Mouse (Mus musculus) small intestine, adult 2 months (tissue): ENCODE results near the gene Pik3c2g. TPM values are rescaled to one million over a fixed set of nuclear protein-coding genes. Genes with fewer than 3 reads are reported as not detected.

ENCODE experiments used
- H3K27ac ChIP-seq: fragments of 200-500 bp; 2 replicates; pipeline ENCODE4 v1.5.1; 2012; ENCODE audit warnings: low read depth, low read length, control low read depth, inconsistent platforms; ENCODE audit not compliant: insufficient read depth
- H3K27me3 ChIP-seq: fragments of 200-500 bp; 2 replicates; pipeline ENCODE4 v1.6.1; 2012; ENCODE audit warnings: mild to moderate bottlenecking, moderate library complexity, low read length, inconsistent platforms; ENCODE audit not compliant: control insufficient read depth, insufficient read depth
- H3K36me3 ChIP-seq: fragments of 200-500 bp; 2 replicates; pipeline ENCODE4 v1.6.1; 2012; ENCODE audit warnings: mild to moderate bottlenecking, low read length, control low read depth, inconsistent platforms; ENCODE audit not compliant: control insufficient read depth, insufficient read depth
- H3K4me1 ChIP-seq: fragments of 200-500 bp; 2 replicates; pipeline ENCODE4 v1.6.1; 2012; ENCODE audit warnings: low read length, inconsistent platforms, mixed read lengths; ENCODE audit not compliant: control insufficient read depth, insufficient read depth, insufficient read length
- H3K4me3 ChIP-seq: fragments of 200-500 bp; 2 replicates; pipeline ENCODE4 v1.5.1; 2012; ENCODE audit warnings: low read depth, mild to moderate bottlenecking, control low read depth, inconsistent platforms, low read length, moderate library complexity
- CTCF ChIP-seq: fragments of 200-500 bp; IDR thresholded peaks from 2 replicates; pipeline ENCODE4 v1.5.1; 2012; ENCODE audit warnings: low read depth, mild to moderate bottlenecking, control low read depth, inconsistent platforms, low read length, moderate library complexity, mixed read lengths; ENCODE audit not compliant: insufficient replicate concordance, insufficient read length; ENCODE audit errors: extremely low read depth
- POLR2A ChIP-seq: fragments of 200-500 bp; IDR thresholded peaks from 2 replicates; pipeline ENCODE4 v1.6.1; 2012; ENCODE audit warnings: low read depth, mild to moderate bottlenecking, control low read depth, inconsistent platforms, low read length, moderate library complexity
- WGBS: fragments of 180-500 bp; shearing (Covaris S2); methylation state at CpG from one replicate; pipeline ENCODE4 v1.1.7; 2018; 5-methylcytosine and 5-hydroxymethylcytosine counted together
- polyA plus RNA-seq: library from polyadenylated mRNA; depleted of rRNA; stranded (reverse); fragments of >200 nt; gene quantifications from 2 replicates; pipeline ENCODE4 v1.2.3, GENCODE M21; 2012

The Pik3c2g gene
- polyA plus RNA-seq, 1 experiment: 0.15 TPM

DNA sequence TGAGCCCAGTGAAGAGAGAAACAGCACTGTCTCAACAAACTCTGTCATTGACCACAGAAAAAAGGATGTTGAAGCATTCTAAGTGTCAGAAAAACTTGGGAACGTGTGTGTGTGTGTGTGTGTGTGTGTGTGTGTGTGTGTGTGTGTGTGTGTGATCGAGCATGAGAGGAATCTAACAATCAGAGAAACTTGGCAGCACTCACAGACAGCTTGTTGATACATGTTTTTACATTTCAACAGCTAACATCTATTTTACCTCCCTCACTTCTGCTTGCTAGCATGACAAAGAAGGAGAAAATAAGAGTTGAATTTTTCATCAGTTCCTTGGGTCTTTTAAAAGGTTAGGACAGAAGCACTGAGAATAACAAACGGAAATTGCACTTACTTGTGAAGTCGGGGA is 202.5 kb downstream of the Pik3c2g start:
- no peak for TF ChIP-seq POLR2A
- no peak for TF ChIP-seq CTCF
- 49% methylated on average over 4 of the region's 4 CpGs for WGBS
- H3K4me1 ChIP-seq: no peaks in the 10 kb centered on the region

DNA sequence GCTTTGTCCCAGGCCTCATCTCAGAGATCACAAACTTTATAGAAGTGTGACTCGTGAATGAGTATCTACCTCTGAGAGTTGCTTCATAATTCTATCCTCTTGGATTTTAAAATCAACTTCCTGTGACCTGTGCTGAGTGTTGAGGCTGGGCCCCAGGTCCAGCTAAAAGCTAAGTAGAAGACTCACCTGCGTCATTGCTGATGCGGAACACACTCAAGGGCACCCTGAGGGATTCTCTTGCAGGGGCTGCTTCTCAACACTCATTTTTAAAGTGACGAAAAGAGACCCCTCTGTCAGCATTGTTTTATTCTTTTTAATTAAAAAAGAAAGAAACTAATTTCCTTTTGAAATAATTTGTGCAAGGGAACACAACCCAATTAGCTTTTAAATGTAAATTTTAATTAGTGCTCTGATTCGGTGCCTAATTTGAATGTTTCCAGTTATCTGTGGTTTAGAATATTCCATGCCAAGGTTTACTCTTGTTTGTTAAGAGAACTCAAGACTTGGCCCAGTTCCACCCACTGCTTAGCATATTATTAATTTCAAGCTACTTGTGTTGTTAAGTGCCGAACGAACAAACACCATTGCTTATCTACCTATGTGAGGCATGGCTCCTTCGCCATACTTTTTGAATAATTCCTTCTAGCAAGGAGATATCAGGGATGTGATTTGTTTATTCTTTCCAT is 212.7 kb downstream of the Pik3c2g start:
- Histone ChIP-seq H3K4me1 (no peaks in the 10 kb centered on the region), H3K27ac (no peak overlapping the region), H3K36me3 (no peaks in the 10 kb centered on the region), H3K27me3 (no peaks in the 10 kb centered on the region), H3K4me3 (no peak overlapping the region)
- TF ChIP-seq CTCF (no peak), POLR2A (no peak)
- WGBS: 77% methylated on average over 8 of the region's 8 CpGs

More for the DNA sequence above, 202.5 kb downstream of the Pik3c2g start:
- Histone ChIP-seq H3K27ac (no peak overlapping the region), H3K36me3 (no peaks in the 10 kb centered on the region), H3K4me3 (no peak overlapping the region), H3K27me3 (no peaks in the 10 kb centered on the region)

DNA sequence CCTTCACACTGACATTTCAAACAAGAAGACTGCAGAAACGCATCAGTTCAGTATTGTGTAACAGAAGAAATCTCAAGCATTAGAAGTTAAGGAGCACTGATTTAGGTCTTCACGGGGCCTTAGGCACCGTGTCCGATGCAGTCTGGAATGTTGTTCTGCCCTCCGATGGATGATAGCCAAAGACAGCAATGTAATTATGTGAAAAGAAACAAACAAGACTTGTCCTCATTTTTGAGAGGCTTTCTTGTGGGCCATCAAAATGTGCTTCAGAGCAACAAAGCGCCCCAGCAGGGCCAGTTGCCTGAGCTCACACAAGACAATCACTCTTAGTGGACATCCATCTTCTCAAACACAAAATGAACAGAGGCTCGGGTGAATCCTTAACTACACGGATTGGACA is 234.9 kb downstream of the Pik3c2g start:
- Histone ChIP-seq H3K36me3 (no peaks in the 10 kb centered on the region), H3K27ac (no peak overlapping the region), H3K4me3 (no peak overlapping the region), H3K4me1 (no peaks in the 10 kb centered on the region), H3K27me3 (no peaks in the 10 kb centered on the region)
- no peak for TF ChIP-seq CTCF
- no peak for TF ChIP-seq POLR2A
- 86% methylated on average over 8 of the region's 8 CpGs for WGBS

DNA sequence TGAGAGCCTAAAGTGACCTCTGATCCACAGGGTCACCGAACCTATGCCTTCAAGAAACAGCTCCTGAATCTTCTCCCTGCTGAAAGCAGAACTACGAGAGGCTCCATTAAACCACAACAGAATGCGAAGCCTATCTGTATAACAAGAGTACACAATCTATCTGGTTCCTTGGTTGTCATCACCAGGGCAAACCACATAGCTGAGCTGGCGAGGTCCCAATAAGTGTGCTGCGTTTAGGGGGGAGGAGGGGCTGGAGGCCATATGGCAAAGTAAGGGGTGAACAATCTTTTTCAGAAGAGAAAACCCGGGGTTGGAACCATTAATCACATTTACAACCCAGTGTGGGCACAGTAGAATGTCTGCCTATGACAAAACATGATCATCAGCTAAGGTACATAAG is 251.2 kb downstream of the Pik3c2g start:
- TF ChIP-seq POLR2A: no peak
- TF ChIP-seq CTCF: no peak
- Histone ChIP-seq H3K36me3 (no peaks in the 10 kb centered on the region), H3K4me1 (no peaks in the 10 kb centered on the region), H3K27me3 (no peaks in the 10 kb centered on the region), H3K27ac (no peak overlapping the region), H3K4me3 (no peak overlapping the region)
- WGBS: 70% methylated on average over 6 of the region's 6 CpGs

DNA sequence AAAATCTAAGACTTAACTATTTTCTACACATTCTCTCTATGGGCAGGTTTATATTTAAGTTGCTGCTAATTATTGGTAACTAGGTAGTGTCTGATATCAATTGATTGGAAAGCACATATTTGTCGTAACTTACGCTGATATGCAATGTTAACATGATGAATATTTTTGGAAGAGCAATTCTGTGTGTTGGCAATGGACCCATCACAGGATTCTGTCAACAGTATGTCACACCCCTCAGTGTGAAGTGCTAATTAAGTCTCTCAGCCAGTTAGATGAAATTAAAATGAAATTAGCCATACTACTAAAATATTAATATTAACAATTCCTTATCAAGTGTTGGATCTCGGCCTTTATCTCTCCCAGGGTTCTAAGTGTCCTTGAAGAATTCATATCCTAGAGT is 251.7 kb downstream of the Pik3c2g start:
- no peaks in the 10 kb centered on the region for H3K4me1 ChIP-seq

DNA sequence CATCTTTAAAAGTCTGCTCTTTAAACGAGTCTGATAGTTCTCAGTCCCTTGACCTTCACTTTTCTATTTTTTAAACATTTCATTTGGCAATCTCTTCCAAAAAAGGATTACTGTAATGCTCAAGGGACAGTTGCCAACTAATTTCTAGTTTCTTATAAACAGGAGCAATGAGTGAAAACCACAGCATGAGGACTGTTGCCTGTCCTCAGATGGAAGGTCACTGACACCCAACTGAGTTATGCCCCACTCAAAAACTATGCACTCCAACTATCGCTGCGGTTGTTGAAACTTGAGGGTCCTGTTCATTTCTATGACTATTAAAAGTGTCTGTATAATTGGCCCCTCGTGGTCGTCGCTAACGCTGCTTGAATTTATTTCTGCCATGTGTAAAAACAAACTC is 252.9 kb downstream of the Pik3c2g start:
- WGBS: 75% methylated on average over 7 of the region's 7 CpGs

More for the DNA sequence above, 251.7 kb downstream of the Pik3c2g start:
- WGBS: 80% methylated on average over 3 of the region's 3 CpGs
- Histone ChIP-seq H3K36me3 (no peaks in the 10 kb centered on the region), H3K27me3 (no peaks in the 10 kb centered on the region), H3K27ac (no peak overlapping the region), H3K4me3 (no peak overlapping the region)
- TF ChIP-seq CTCF (no peak), POLR2A (no peak)

DNA sequence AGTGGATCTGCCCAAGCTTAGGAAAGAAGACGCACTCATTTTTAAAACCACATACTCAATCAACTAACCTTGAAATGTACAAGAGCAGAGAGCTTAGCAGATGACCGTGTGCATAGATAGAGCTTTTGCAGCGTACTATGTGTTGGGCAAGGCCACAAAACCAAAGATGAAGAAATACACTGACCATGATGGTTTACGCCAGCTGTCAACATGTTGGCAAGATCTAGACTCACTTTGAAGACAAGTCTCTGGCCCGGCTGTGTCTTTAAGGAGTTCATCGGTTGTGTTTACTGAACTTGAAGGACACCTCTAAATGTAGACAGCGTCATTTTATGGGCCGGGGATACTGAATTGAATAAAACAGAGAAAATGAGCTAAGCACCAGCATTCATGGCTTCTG is 254.3 kb downstream of the Pik3c2g start:
- WGBS: 83% methylated on average over 8 of the region's 8 CpGs

More for the DNA sequence above, 252.9 kb downstream of the Pik3c2g start:
- Histone ChIP-seq H3K4me1 (no peaks in the 10 kb centered on the region), H3K4me3 (no peak overlapping the region), H3K36me3 (no peaks in the 10 kb centered on the region), H3K27me3 (no peaks in the 10 kb centered on the region), H3K27ac (no peak overlapping the region)
- TF ChIP-seq POLR2A: no peak
- no peak for TF ChIP-seq CTCF

More for the DNA sequence above, 254.3 kb downstream of the Pik3c2g start:
- TF ChIP-seq CTCF: no peak
- TF ChIP-seq POLR2A: no peak
- H3K36me3 ChIP-seq: no peaks in the 10 kb centered on the region
- no peak overlapping the region for H3K27ac ChIP-seq
- no peak overlapping the region for H3K4me3 ChIP-seq
- H3K4me1 ChIP-seq: no peaks in the 10 kb centered on the region
- H3K27me3 ChIP-seq: no peaks in the 10 kb centered on the region
